Mouse (Mus musculus) megakaryocyte progenitor cell, adult 5-6 weeks (primary cell): ENCODE results near the gene Bicc1. TPM values are rescaled to one million over a fixed set of nuclear protein-coding genes. Genes with fewer than 3 reads are reported as not detected.
"Not testable (repeated sequence)": the region's sequence is repeated elsewhere in the genome, so short reads cannot be mapped to it uniquely, and the experiment has no call there.

Experiments
- ATAC-seq: replicated peaks from 2 replicates; pipeline ENCODE4 v1.8.0; 2016; ENCODE audit warnings: mild to moderate bottlenecking, moderate TSS enrichment, inconsistent platforms; ENCODE audit not compliant: poor library complexity
- total RNA-seq, 2 experiments: library from RNA; stranded (forward) in 1 of 2; stranded (reverse) in 1 of 2; fragments of 157-497, 149-512 nt in 1 of 2; fragments of 200-1000 nt in 1 of 2; gene quantifications; 2 replicates each; pipeline versions ENCODE4 v1.2.3 to v1.2.4; 2015 to 2017

Gene Bicc1
- total RNA-seq, 2 experiments from 2014 or later = not detected

GRCm38 (mm10) chr10:70952056-70952769, 207.3 kb downstream of the Bicc1 start:
- no peak for ATAC-seq

GRCm38 (mm10) chr10:70950105-70950424, 209.4 kb downstream of the Bicc1 start:
- no peak for ATAC-seq

- no peak for ATAC-seq
These were observed 210.0 kb downstream of the Bicc1 start for GRCm38 (mm10) chr10:70949254-70950104.

- ATAC-seq = no peak
These were observed 211.2 kb downstream of the Bicc1 start for GRCm38 (mm10) chr10:70948276-70948675.

- not testable (repeated sequence) for ATAC-seq
These were observed 213.4 kb downstream of the Bicc1 start for GRCm38 (mm10) chr10:70946121-70946520.

- no peak for ATAC-seq
These were observed 214.4 kb downstream of the Bicc1 start for GRCm38 (mm10) chr10:70945076-70945475.

- no peak for ATAC-seq
These were observed 217.9 kb downstream of the Bicc1 start for GRCm38 (mm10) chr10:70941623-70942022.

GRCm38 (mm10) chr10:70939751-70940150, 219.7 kb downstream of the Bicc1 start:
- no peak for ATAC-seq

GRCm38 (mm10) chr10:70937450-70937849, 222.1 kb downstream of the Bicc1 start:
- ATAC-seq = no peak

GRCm38 (mm10) chr10:70936008-70936407, 223.5 kb downstream of the Bicc1 start:
- no peak for ATAC-seq

GRCm38 (mm10) chr10:70926126-70926525, 233.4 kb downstream of the Bicc1 start:
- no peak for ATAC-seq

GRCm38 (mm10) chr10:70924348-70924747, 235.2 kb downstream of the Bicc1 start:
- ATAC-seq = no peak

- no peak for ATAC-seq
These were observed 235.6 kb downstream of the Bicc1 start for GRCm38 (mm10) chr10:70923936-70924335.

GRCm38 (mm10) chr10:70921481-70921880, 238.0 kb downstream of the Bicc1 start:
- ATAC-seq = no peak

- no peak for ATAC-seq
These were observed 239.6 kb downstream of the Bicc1 start for GRCm38 (mm10) chr10:70919851-70920250.

GRCm38 (mm10) chr10:70919031-70919663, 240.4 kb downstream of the Bicc1 start:
- no peak for ATAC-seq

- no peak for ATAC-seq
These were observed 242.8 kb downstream of the Bicc1 start for GRCm38 (mm10) chr10:70916697-70917096.

GRCm38 (mm10) chr10:70915096-70915495, 244.4 kb downstream of the Bicc1 start:
- ATAC-seq = no peak

GRCm38 (mm10) chr10:70903936-70904335, 255.6 kb downstream of the Bicc1 start:
- ATAC-seq = no peak

- ATAC-seq = no peak
These were observed 256.6 kb downstream of the Bicc1 start for GRCm38 (mm10) chr10:70902751-70903485.
